9 mouse cellular contexts compared by ENCODE assay signal in the genomic region with DNA sequence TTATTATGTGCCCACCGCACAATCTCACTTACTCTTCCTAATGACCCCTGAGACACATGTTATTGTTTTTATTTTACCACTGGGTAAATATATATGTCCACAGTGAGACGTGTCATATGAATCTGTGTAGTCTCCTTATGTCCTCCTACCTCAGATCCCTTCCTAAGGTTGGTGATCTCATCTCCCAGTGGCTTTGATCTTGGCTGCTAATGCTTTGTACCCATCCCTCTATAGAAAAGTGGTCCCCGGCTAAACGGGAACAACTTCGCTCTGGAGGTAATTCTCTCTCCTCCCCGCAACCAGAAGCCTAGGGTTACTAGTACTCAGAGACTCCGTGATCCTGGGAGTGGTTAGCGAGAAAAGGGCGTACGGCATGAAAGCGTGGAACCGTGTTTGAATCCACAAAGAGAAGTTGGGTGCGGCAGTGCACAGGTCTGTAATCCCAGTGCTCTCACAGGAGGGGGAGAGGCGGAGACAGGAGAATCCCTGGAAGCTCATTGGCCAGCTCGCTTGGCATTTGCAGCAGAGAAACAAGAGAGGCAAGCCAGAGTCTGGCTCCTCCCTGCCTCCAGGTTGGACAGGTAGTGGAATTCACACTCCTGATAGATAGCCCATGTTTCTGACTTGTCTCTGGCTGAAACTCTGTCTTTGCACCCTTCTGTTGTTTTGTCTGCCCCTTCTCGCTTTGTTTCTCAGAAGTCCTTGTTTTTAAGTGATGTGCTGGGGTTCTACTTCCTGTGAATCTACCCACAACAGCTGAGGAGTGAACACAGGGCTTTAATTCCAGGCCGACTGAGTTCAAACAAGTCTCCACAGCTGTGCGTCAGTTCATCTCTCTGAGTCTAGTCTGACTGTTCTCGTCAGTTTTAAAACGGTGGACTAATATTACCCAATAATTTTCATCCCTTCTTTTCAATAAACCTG. TPM values are rescaled to one million over a fixed set of nuclear protein-coding genes. Genes with fewer than 3 reads are reported as not detected.
DNase-seq lines count a peak whose midpoint lies in the region; ATAC-seq and TF ChIP-seq lines count a peak whose summit lies in the region.
"Had no signal": no experiment of that assay in that cellular context is flagged by ENCODE, and none has a peak within 500 bp of the region (broad histone marks: within the 10 kb centered on the region; RNA-seq: fewer than 3 reads in every experiment).

No protein-coding gene starts in this region.

- H3K9ac ChIP-seq in embryonic facial prominence, embryonic 15.5 days, result no peak overlapping the region
- H3K9ac ChIP-seq in lung, embryonic 15.5 days, result no peak overlapping the region

- peak overlapping the region; percentile 46 for H3K4me2 ChIP-seq in embryonic facial prominence, embryonic 15.5 days (replicated peaks)
- H3K4me2 ChIP-seq in lung, embryonic 15.5 days, result peak overlapping the region; percentile 51

- H3K4me1 ChIP-seq in embryonic facial prominence, embryonic 15.5 days, result peaks cover 24% of the 10 kb centered on the region
- no peaks in the 10 kb centered on the region for H3K4me1 ChIP-seq in kidney, adult 2 months (ENCODE audit: control insufficient read depth, insufficient read depth, low read length)
- peaks cover 20% of the 10 kb centered on the region for H3K4me1 ChIP-seq in lung, embryonic 15.5 days

- no peaks in the 10 kb centered on the region for H3K36me3 ChIP-seq in embryonic facial prominence, embryonic 15.5 days
- H3K36me3 ChIP-seq in kidney, adult 2 months (ENCODE audit: control insufficient read depth, insufficient read depth, low read length), result no peaks in the 10 kb centered on the region
- H3K36me3 ChIP-seq in lung, embryonic 15.5 days, result no peaks in the 10 kb centered on the region

- 0 out of 2 replicates have a peak overlapping the region, but pooled peaks have one; percentile 5 for H3K27ac ChIP-seq in gastrocnemius, adult 2 months
- peak overlapping the region; percentile 48 for H3K27ac ChIP-seq in embryonic facial prominence, embryonic 15.5 days (replicated peaks)
- no peak overlapping the region for H3K27ac ChIP-seq in kidney, adult 2 months (ENCODE audit: insufficient read depth, low read depth, low read length)
- H3K27ac ChIP-seq in lung, embryonic 15.5 days, result no peak overlapping the region

- WGBS in embryonic facial prominence, embryonic 15.5 days, result 8% methylated on average over 20 of the region's 20 CpGs
- 32% methylated on average over 20 of the region's 20 CpGs for WGBS in kidney, adult 2 months
- WGBS in lung, embryonic 15.5 days, result 13% methylated on average over 20 of the region's 20 CpGs

- ATAC-seq in embryonic facial prominence, embryonic 15.5 days (ENCODE audit: insufficient number of reproducible peaks, low FRiP score, low TSS enrichment, low read depth), result peak; percentile 73
- ATAC-seq in lung, embryonic 15.5 days (ENCODE audit: borderline replicate concordance, extremely low read depth, low FRiP score, low TSS enrichment), result peak; percentile 65; the same call in 1 of the 2 replicates
- ATAC-seq in megakaryocyte-erythroid progenitor cell, adult 5-6 weeks (replicated peaks; ENCODE audit: low FRiP score, low TSS enrichment, poor library complexity, severe bottlenecking), result no peak

- no peak for TF ChIP-seq CTCF in gastrocnemius, adult 2 months (IDR thresholded peaks at IDR 0.05)
- TF ChIP-seq CTCF in kidney, adult 2 months (conservative IDR thresholded peaks at IDR 0.05; ENCODE audit: insufficient read depth, insufficient read length, low read depth, low read length), result no peak

- H3K4me3 ChIP-seq in gastrocnemius, adult 2 months, result peak overlapping the region; percentile 6
- H3K4me3 ChIP-seq in embryonic facial prominence, embryonic 15.5 days (replicated peaks), result peak overlapping the region; percentile 19
- H3K4me3 ChIP-seq in kidney, adult 2 months (ENCODE audit: insufficient read depth, low read depth, low read length), result peak overlapping the region; percentile 28; the same call in 1 of the 2 replicates
- peak overlapping the region; percentile 22; the same call in 1 of the 2 replicates for H3K4me3 ChIP-seq in lung, embryonic 15.5 days
- H3K4me3 ChIP-seq: erythroblast, embryonic 14.5 days had no signal

- intact Hi-C loops in gastrocnemius, adult 2 months (cut with DNase I), result no loop called here

- no peaks in the 10 kb centered on the region for H3K27me3 ChIP-seq in embryonic facial prominence, embryonic 15.5 days
- H3K27me3 ChIP-seq in kidney, adult 2 months (replicated peaks; ENCODE audit: control insufficient read depth, insufficient read depth, low read length), result no peaks in the 10 kb centered on the region
- no peaks in the 10 kb centered on the region for H3K27me3 ChIP-seq in lung, embryonic 15.5 days

- no peaks in the 10 kb centered on the region for H3K9me3 ChIP-seq in embryonic facial prominence, embryonic 15.5 days (replicated peaks)
- no peaks in the 10 kb centered on the region for H3K9me3 ChIP-seq in lung, embryonic 15.5 days

- TF ChIP-seq POLR2A in kidney, adult 2 months (IDR thresholded peaks at IDR 0.05; ENCODE audit: low read depth, low read length), result no peak

- peak; percentile 49 for DNase-seq in gastrocnemius, adult 2 months
- DNase-seq in gastrocnemius, adult 8-10 months (ENCODE audit: low spot score in 2 of 2), result no peak
- DNase-seq in WW6 (ENCODE audit: low read depth, low spot score), result peak; percentile 80
- DNase-seq in kidney, adult 2 months, result peak; percentile 83
- DNase-seq in right cerebral cortex, postnatal 4 days, result peak; percentile 38

RNA-seq across cellular contexts. Expression of a gene that starts 16.5 kb away (rescaled TPM):
- 10 to 100 TPM; 14.7 to 22.7 TPM for total RNA-seq in gastrocnemius, adult 2 months (2021)
- total RNA-seq in gastrocnemius, adult 8-10 months (2022), result 10 to 100 TPM; 11.9 to 15.9 (median 13.6) TPM
- polyA plus RNA-seq in embryonic facial prominence, embryonic 15.5 days (2015; fragmentation: Nextera tagmentation; extraction: Ambion mirVana), result 12.3 and 13.5 TPM in 2 replicates
- 14.1 and 14.9 TPM in 2 replicates for polyA plus RNA-seq in kidney, adult 2 months (2012; rRNA removed)
- polyA plus RNA-seq in lung, embryonic 15.5 days (2015; fragmentation: Nextera tagmentation; extraction: Ambion mirVana), result 9.9 and 10.9 TPM in 2 replicates
- 11.5 and 12.9 TPM in 2 replicates for total RNA-seq in megakaryocyte-erythroid progenitor cell, adult 5-6 weeks (2014; fragmentation: Nextera tagmentation)
- total RNA-seq in megakaryocyte-erythroid progenitor cell, adult 5-6 weeks (2017), result 6.1 and 6.3 TPM in 2 replicates

RNA-seq across cellular contexts. Expression of a gene that starts 50.5 kb away (rescaled TPM):
- 1 to 10 TPM; 7.8 to 9.5 TPM for total RNA-seq in gastrocnemius, adult 2 months (2021)
- total RNA-seq in gastrocnemius, adult 8-10 months (2022), result 1 to 10 TPM; 7.2 to 8.1 (median 7.8) TPM
- 22.3 and 24.6 TPM in 2 replicates for polyA plus RNA-seq in embryonic facial prominence, embryonic 15.5 days (2015; fragmentation: Nextera tagmentation; extraction: Ambion mirVana)
- polyA plus RNA-seq in kidney, adult 2 months (2012; rRNA removed), result 41.3 and 44.6 TPM in 2 replicates
- 10.3 and 10.4 TPM in 2 replicates for polyA plus RNA-seq in lung, embryonic 15.5 days (2015; fragmentation: Nextera tagmentation; extraction: Ambion mirVana)
- total RNA-seq in megakaryocyte-erythroid progenitor cell, adult 5-6 weeks (2014; fragmentation: Nextera tagmentation), result 75.6 and 93.3 TPM in 2 replicates
- total RNA-seq in megakaryocyte-erythroid progenitor cell, adult 5-6 weeks (2017), result 39.5 and 66.4 TPM in 2 replicates

Comparison
In these comparisons a context has a peak if more than half of its experiments do, and no peak if none do; other contexts are left out.
1. DNase-seq: peak in gastrocnemius, adult 2 months (single experiment), WW6 (single experiment), kidney, adult 2 months (single experiment) and right cerebral cortex, postnatal 4 days (single experiment); none in gastrocnemius, adult 8-10 months (0 of 2).
2. H3K27ac ChIP-seq: peak in gastrocnemius, adult 2 months (single experiment) and embryonic facial prominence, embryonic 15.5 days (single experiment); none in kidney, adult 2 months (single experiment) and lung, embryonic 15.5 days (single experiment).
3. Peak in every context shown above with its lines, with median percentiles within 50 percentile points of each other: H3K4me3 ChIP-seq.